Mouse (Mus musculus): ENCODE measurements around the gene Madcam1.
"Not testable (repeated sequence)": the region's sequence is repeated elsewhere in the genome, so short reads cannot be mapped to it uniquely, and the experiment has no call there.

The Madcam1 gene

GRCm38 (mm10) chr10:79686219-79686618 lies 21.9 kb downstream of the Madcam1 start:
- ATAC-seq (ENCODE audit: insufficient number of reproducible peaks, low FRiP score, low TSS enrichment) = no peak

GRCm38 (mm10) chr10:79686691-79687090 lies 22.3 kb downstream of the Madcam1 start:
- no peak for ATAC-seq (ENCODE audit: insufficient number of reproducible peaks, low FRiP score, low TSS enrichment)

GRCm38 (mm10) chr10:79687513-79687912 lies 23.2 kb downstream of the Madcam1 start:
- ATAC-seq (ENCODE audit: insufficient number of reproducible peaks, low FRiP score, low TSS enrichment) = no peak

- no peak for ATAC-seq (ENCODE audit: insufficient number of reproducible peaks, low FRiP score, low TSS enrichment)
Measured at GRCm38 (mm10) chr10:79688720-79689119, 24.4 kb downstream of the Madcam1 start, which contains the start of gene Gzmm. TSS of gene Gzmm (plus strand) at chr10:79689020.

GRCm38 (mm10) chr10:79689178-79689577 lies 24.8 kb downstream of the Madcam1 start:
- ATAC-seq (ENCODE audit: insufficient number of reproducible peaks, low FRiP score, low TSS enrichment) = no peak

- no peak for ATAC-seq (ENCODE audit: insufficient number of reproducible peaks, low FRiP score, low TSS enrichment)
Measured at GRCm38 (mm10) chr10:79691986-79692548, 27.7 kb downstream of the Madcam1 start.

- ATAC-seq (ENCODE audit: insufficient number of reproducible peaks, low FRiP score, low TSS enrichment) = no peak
Measured at GRCm38 (mm10) chr10:79693580-79694378, 29.4 kb downstream of the Madcam1 start.

GRCm38 (mm10) chr10:79694379-79694655 lies 30.0 kb downstream of the Madcam1 start:
- ATAC-seq (ENCODE audit: insufficient number of reproducible peaks, low FRiP score, low TSS enrichment) = no peak

GRCm38 (mm10) chr10:79695231-79696128 lies 31.1 kb downstream of the Madcam1 start:
- peak; percentile 66; the same call in 1 of the 2 replicates for ATAC-seq (ENCODE audit: insufficient number of reproducible peaks, low FRiP score, low TSS enrichment)

- no peak for ATAC-seq (ENCODE audit: insufficient number of reproducible peaks, low FRiP score, low TSS enrichment)
Measured at GRCm38 (mm10) chr10:79696129-79696651, 31.8 kb downstream of the Madcam1 start.

GRCm38 (mm10) chr10:79697916-79698315 lies 33.6 kb downstream of the Madcam1 start:
- ATAC-seq (ENCODE audit: insufficient number of reproducible peaks, low FRiP score, low TSS enrichment) = peak; percentile 60; the same call in 1 of the 2 replicates

GRCm38 (mm10) chr10:79698459-79698858 lies 34.1 kb downstream of the Madcam1 start:
- ATAC-seq (ENCODE audit: insufficient number of reproducible peaks, low FRiP score, low TSS enrichment) = no peak

GRCm38 (mm10) chr10:79700676-79701075 lies 36.3 kb downstream of the Madcam1 start:
- ATAC-seq (ENCODE audit: insufficient number of reproducible peaks, low FRiP score, low TSS enrichment) = no peak

GRCm38 (mm10) chr10:79701443-79702129 lies 37.2 kb downstream of the Madcam1 start:
- no peak for ATAC-seq (ENCODE audit: insufficient number of reproducible peaks, low FRiP score, low TSS enrichment)

GRCm38 (mm10) chr10:79702970-79703369 lies 38.6 kb downstream of the Madcam1 start:
- not testable (repeated sequence) for ATAC-seq (ENCODE audit: insufficient number of reproducible peaks, low FRiP score, low TSS enrichment)

GRCm38 (mm10) chr10:79703541-79703940 lies 39.2 kb downstream of the Madcam1 start:
- no peak for ATAC-seq (ENCODE audit: insufficient number of reproducible peaks, low FRiP score, low TSS enrichment)

- ATAC-seq (ENCODE audit: insufficient number of reproducible peaks, low FRiP score, low TSS enrichment) = peak; percentile 66
Measured at GRCm38 (mm10) chr10:79704065-79704969, 40.0 kb downstream of the Madcam1 start, which contains the start of gene Bsg. TSS of gene Bsg (plus strand) at chr10:79704491.

- no peak for ATAC-seq (ENCODE audit: insufficient number of reproducible peaks, low FRiP score, low TSS enrichment)
Measured at GRCm38 (mm10) chr10:79704970-79705360, 40.6 kb downstream of the Madcam1 start.

GRCm38 (mm10) chr10:79705951-79706350 lies 41.6 kb downstream of the Madcam1 start:
- no peak for ATAC-seq (ENCODE audit: insufficient number of reproducible peaks, low FRiP score, low TSS enrichment)
